Mouse (Mus musculus): Measurements from ENCODE around the gene Top1. TPM values are rescaled to one million over a fixed set of nuclear protein-coding genes. Genes with fewer than 3 reads are reported as not detected.

The Top1 gene
- polyA plus RNA-seq, 1 experiment from 2014 or later, result 29.7 TPM

DNA sequence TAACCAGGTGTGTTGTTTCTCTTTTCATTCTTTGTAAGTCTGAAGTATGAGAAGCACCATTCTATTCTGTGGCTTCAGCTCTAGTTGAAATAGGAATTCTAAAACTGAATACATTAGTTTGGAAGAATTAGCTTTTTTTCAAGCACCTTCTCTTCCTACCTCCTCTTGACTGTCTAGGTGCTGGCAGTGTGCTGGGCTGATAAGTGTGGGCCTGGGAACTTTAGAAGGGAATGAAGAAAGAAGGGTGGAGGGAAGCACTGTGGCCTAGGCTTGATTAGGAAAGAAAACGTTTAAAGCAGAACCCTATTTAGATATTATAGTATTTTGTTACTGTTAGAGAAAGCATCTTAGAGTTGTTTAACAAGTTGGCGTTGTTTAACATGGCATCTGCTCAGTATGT lies 5.5 kb downstream of the Top1 start:
- TF ChIP-seq CTCF (IDR thresholded peaks at IDR 0.05; ENCODE audit: low read depth), result no peak
- TF ChIP-seq EP300 (optimal IDR thresholded peaks at IDR 0.05), result no peak
- no peak overlapping the region for H3K9ac ChIP-seq (ENCODE audit: low read length)
- no peak overlapping the region for H3K4me2 ChIP-seq (replicated peaks; ENCODE audit: low read depth)
- WGBS, result 52% methylated on average over 2 of the region's 2 CpGs
- no peak overlapping the region for H3K27ac ChIP-seq (replicated peaks)
- peaks cover 4% of the 10 kb centered on the region for H3K4me1 ChIP-seq (replicated peaks; ENCODE audit: control insufficient read depth, insufficient read depth)
- H3K27me3 ChIP-seq (ENCODE audit: control insufficient read depth, insufficient read depth, low read length), result no peaks in the 10 kb centered on the region
- DNase-seq (ENCODE audit: low spot score) (no peak), ATAC-seq (ENCODE audit: low FRiP score, low TSS enrichment) (no peak)
- 0 out of 2 replicates have a peak, but pooled peaks cover 5% of the 10 kb centered on the region for H3K36me3 ChIP-seq (ENCODE audit: control insufficient read depth, insufficient read depth, low read length)
- no peaks in the 10 kb centered on the region for H3K9me3 ChIP-seq (ENCODE audit: control insufficient read depth, low read length)
- no peak overlapping the region for H3K4me3 ChIP-seq (ENCODE audit: low read depth, low read length)

DNA sequence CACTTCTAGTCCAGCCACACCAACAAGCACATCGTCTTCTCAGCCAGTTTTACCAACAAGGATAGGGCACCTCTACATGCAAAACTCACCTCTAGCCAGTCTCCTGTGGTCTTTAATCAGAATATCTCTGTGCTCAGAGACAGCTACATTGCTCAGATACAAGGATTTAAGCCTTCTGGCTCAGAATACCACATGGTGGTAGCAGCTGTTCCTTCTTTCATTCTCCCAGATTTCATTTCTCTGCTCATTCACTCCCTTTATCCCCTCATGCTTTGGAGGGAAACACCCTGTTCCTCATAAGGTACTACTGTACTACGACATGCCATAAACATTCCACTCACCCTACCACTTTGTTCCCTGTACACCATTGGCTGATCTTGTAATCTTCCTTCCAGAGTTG lies 7.5 kb downstream of the Top1 start:
- 80% methylated on average over 2 of the region's 2 CpGs for WGBS
- H3K27me3 ChIP-seq (ENCODE audit: control insufficient read depth, insufficient read depth, low read length), result no peaks in the 10 kb centered on the region
- no peak overlapping the region for H3K4me3 ChIP-seq (ENCODE audit: low read depth, low read length)
- H3K9ac ChIP-seq (ENCODE audit: low read length), result no peak overlapping the region
- DNase-seq (ENCODE audit: low spot score) (no peak), ATAC-seq (ENCODE audit: low FRiP score, low TSS enrichment) (no peak)
- no peaks in the 10 kb centered on the region for H3K9me3 ChIP-seq (ENCODE audit: control insufficient read depth, low read length)
- H3K4me2 ChIP-seq (replicated peaks; ENCODE audit: low read depth), result no peak overlapping the region
- H3K27ac ChIP-seq (replicated peaks), result no peak overlapping the region
- TF ChIP-seq EP300 (optimal IDR thresholded peaks at IDR 0.05) (no peak), CTCF (IDR thresholded peaks at IDR 0.05; ENCODE audit: low read depth) (no peak)
- no peaks in the 10 kb centered on the region; the same call in 1 of the 2 replicates for H3K4me1 ChIP-seq (replicated peaks; ENCODE audit: control insufficient read depth, insufficient read depth)
- H3K36me3 ChIP-seq (ENCODE audit: control insufficient read depth, insufficient read depth, low read length), result 0 out of 2 replicates have a peak, but pooled peaks cover 5% of the 10 kb centered on the region

- H3K4me3 ChIP-seq (ENCODE audit: low read depth, low read length), result no peak overlapping the region
- 0 out of 2 replicates have a peak, but pooled peaks cover 5% of the 10 kb centered on the region for H3K36me3 ChIP-seq (ENCODE audit: control insufficient read depth, insufficient read depth, low read length)
- no peak overlapping the region for H3K9ac ChIP-seq (ENCODE audit: low read length)
- no peak overlapping the region for H3K4me2 ChIP-seq (replicated peaks; ENCODE audit: low read depth)
- 100% methylated on average over 1 of the region's 1 CpGs for WGBS
- TF ChIP-seq CTCF (IDR thresholded peaks at IDR 0.05; ENCODE audit: low read depth), result no peak
- no peak for TF ChIP-seq EP300 (optimal IDR thresholded peaks at IDR 0.05)
- ATAC-seq (ENCODE audit: low FRiP score, low TSS enrichment) (no peak), DNase-seq (ENCODE audit: low spot score) (no peak)
- H3K9me3 ChIP-seq (ENCODE audit: control insufficient read depth, low read length), result no peaks in the 10 kb centered on the region
- H3K27ac ChIP-seq (replicated peaks), result no peak overlapping the region
- no peaks in the 10 kb centered on the region for H3K4me1 ChIP-seq (replicated peaks; ENCODE audit: control insufficient read depth, insufficient read depth)
- no peaks in the 10 kb centered on the region for H3K27me3 ChIP-seq (ENCODE audit: control insufficient read depth, insufficient read depth, low read length)
Measured at GRCm38 (mm10) chr2:160655561-160655960, 9.9 kb downstream of the Top1 start.

GRCm38 (mm10) chr2:160656234-160656633 lies 10.5 kb downstream of the Top1 start:
- WGBS, result 70% methylated on average over 1 of the region's 1 CpGs

DNA sequence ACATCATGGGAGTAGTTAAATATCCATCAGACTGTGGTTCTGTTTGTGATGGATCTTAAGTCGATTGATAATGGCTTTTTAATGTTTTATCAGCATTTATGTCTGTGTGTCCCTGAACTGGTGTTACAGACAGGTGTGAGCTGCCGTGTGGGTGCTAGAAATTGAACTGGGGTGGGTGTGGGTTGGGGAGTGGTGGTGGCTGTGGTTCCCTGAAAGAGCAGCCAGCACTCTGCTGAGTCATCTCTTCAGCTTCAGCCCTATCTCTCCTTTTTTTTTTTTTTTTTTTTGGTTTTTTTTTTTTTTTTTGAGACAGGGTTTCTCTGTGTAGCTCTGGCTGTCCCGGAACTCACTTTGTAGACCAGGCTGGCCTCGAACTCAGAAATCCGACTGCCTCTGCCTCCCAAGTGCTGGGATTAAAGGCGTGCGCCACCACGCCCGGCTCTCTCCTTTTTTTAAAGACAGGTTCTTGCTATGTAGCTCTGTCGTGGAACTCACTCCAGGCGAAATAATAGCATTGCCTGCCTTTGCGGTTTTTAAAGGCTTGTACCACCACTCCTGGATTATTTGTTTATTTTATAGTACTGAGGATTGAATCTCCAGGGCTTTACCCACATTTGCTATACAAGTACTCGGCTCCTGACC lies 12.2 kb downstream of the Top1 start:
- Histone ChIP-seq H3K9me3 (ENCODE audit: control insufficient read depth, low read length) (no peaks in the 10 kb centered on the region), H3K27me3 (ENCODE audit: control insufficient read depth, insufficient read depth, low read length) (no peaks in the 10 kb centered on the region), H3K27ac (replicated peaks) (no peak overlapping the region), H3K4me1 (replicated peaks; ENCODE audit: control insufficient read depth, insufficient read depth) (no peaks in the 10 kb centered on the region), H3K9ac (ENCODE audit: low read length) (no peak overlapping the region), H3K4me3 (ENCODE audit: low read depth, low read length) (no peak overlapping the region), H3K4me2 (replicated peaks; ENCODE audit: low read depth) (no peak overlapping the region), H3K36me3 (ENCODE audit: control insufficient read depth, insufficient read depth, low read length) (0 out of 2 replicates have a peak, but pooled peaks cover 5% of the 10 kb centered on the region)
- no peak for TF ChIP-seq CTCF (IDR thresholded peaks at IDR 0.05; ENCODE audit: low read depth)
- TF ChIP-seq EP300 (optimal IDR thresholded peaks at IDR 0.05), result no peak
- no peak for ATAC-seq (ENCODE audit: low FRiP score, low TSS enrichment)
- DNase-seq (ENCODE audit: low spot score), result no peak
- WGBS, result 88% methylated on average over 11 of the region's 13 CpGs

More at GRCm38 (mm10) chr2:160656234-160656633, 10.5 kb downstream of the Top1 start:
- H3K27ac ChIP-seq (replicated peaks), result no peak overlapping the region
- H3K27me3 ChIP-seq (ENCODE audit: control insufficient read depth, insufficient read depth, low read length), result no peaks in the 10 kb centered on the region
- DNase-seq (ENCODE audit: low spot score) (no peak), ATAC-seq (ENCODE audit: low FRiP score, low TSS enrichment) (no peak)
- no peaks in the 10 kb centered on the region for H3K9me3 ChIP-seq (ENCODE audit: control insufficient read depth, low read length)
- H3K9ac ChIP-seq (ENCODE audit: low read length), result no peak overlapping the region
- no peak for TF ChIP-seq CTCF (IDR thresholded peaks at IDR 0.05; ENCODE audit: low read depth)
- no peak for TF ChIP-seq EP300 (optimal IDR thresholded peaks at IDR 0.05)
- no peak overlapping the region for H3K4me2 ChIP-seq (replicated peaks; ENCODE audit: low read depth)
- no peaks in the 10 kb centered on the region for H3K4me1 ChIP-seq (replicated peaks; ENCODE audit: control insufficient read depth, insufficient read depth)
- 0 out of 2 replicates have a peak, but pooled peaks cover 5% of the 10 kb centered on the region for H3K36me3 ChIP-seq (ENCODE audit: control insufficient read depth, insufficient read depth, low read length)
- no peak overlapping the region for H3K4me3 ChIP-seq (ENCODE audit: low read depth, low read length)

DNA sequence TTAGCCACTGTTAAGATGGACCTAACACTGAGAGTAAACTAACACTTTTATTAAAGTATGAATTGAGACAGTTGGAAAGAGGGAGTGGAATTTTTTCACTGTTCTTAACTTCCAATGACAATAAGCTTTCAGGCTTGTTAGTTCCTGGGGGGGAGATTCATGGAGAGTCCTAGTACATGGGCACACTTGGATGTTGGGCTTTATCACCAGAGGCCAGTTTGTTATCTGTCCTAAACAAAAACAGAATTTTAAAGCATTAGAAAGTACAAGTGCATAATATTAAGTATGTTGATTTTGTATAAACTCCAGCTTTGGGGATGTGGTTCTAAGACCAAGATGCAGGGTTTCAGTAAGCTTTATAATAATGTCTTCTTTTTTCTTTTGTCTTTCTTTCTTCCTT lies 13.1 kb downstream of the Top1 start:
- H3K27me3 ChIP-seq (ENCODE audit: control insufficient read depth, insufficient read depth, low read length), result no peaks in the 10 kb centered on the region
- ATAC-seq (ENCODE audit: low FRiP score, low TSS enrichment) (no peak), DNase-seq (ENCODE audit: low spot score) (no peak)
- no peak for TF ChIP-seq EP300 (optimal IDR thresholded peaks at IDR 0.05)
- no peak for TF ChIP-seq CTCF (IDR thresholded peaks at IDR 0.05; ENCODE audit: low read depth)
- H3K27ac ChIP-seq (replicated peaks), result no peak overlapping the region
- no peak overlapping the region for H3K4me2 ChIP-seq (replicated peaks; ENCODE audit: low read depth)
- H3K4me3 ChIP-seq (ENCODE audit: low read depth, low read length), result no peak overlapping the region
- H3K4me1 ChIP-seq (replicated peaks; ENCODE audit: control insufficient read depth, insufficient read depth), result no peaks in the 10 kb centered on the region
- 0 out of 2 replicates have a peak, but pooled peaks cover 5% of the 10 kb centered on the region for H3K36me3 ChIP-seq (ENCODE audit: control insufficient read depth, insufficient read depth, low read length)
- H3K9me3 ChIP-seq (ENCODE audit: control insufficient read depth, low read length), result no peaks in the 10 kb centered on the region
- no peak overlapping the region for H3K9ac ChIP-seq (ENCODE audit: low read length)

All from stomach, postnatal 0 days (tissue).